Mouse (Mus musculus) liver, embryonic 12.5 days (tissue): Measurements from ENCODE around the gene Btn2a2. TPM values are rescaled to one million over a fixed set of nuclear protein-coding genes. Genes with fewer than 3 reads are reported as not detected.
"Not testable (repeated sequence)": the region's sequence is repeated elsewhere in the genome, so short reads cannot be mapped to it uniquely, and the experiment has no call there.

Experiments
- ATAC-seq: fragments of 200-750 bp; cut with Nextera tagmentation; 2 replicates; pipeline ENCODE4 v1.8.0; 2017; ENCODE audit warnings: moderate number of reproducible peaks, mild to moderate bottlenecking, moderate library complexity
- H3K27ac ChIP-seq: fragments of 300-500 bp; sonication (generic); 2 replicates; pipeline ENCODE4 v1.5.1; 2016; ENCODE audit warnings: mild to moderate bottlenecking
- H3K27me3 ChIP-seq: fragments of 300-500 bp; sonication (generic); replicated peaks from 2 replicates; pipeline ENCODE4 v1.6.1; 2016; ENCODE audit warnings: mild to moderate bottlenecking, moderate library complexity
- H3K36me3 ChIP-seq: fragments of 300-500 bp; sonication (generic); 2 replicates; pipeline ENCODE4 v1.6.1; 2016; ENCODE audit warnings: mild to moderate bottlenecking, moderate library complexity
- H3K4me1 ChIP-seq: fragments of 300-500 bp; sonication (generic); 2 replicates; pipeline ENCODE4 v1.6.1; 2016
- H3K4me2 ChIP-seq: fragments of 300-500 bp; sonication (generic); 2 replicates; pipeline ENCODE4 v1.6.1; 2016; ENCODE audit warnings: mild to moderate bottlenecking, moderate library complexity
- H3K4me3 ChIP-seq: fragments of 300-500 bp; sonication (generic); 2 replicates; pipeline ENCODE4 v1.5.1; 2016; ENCODE audit warnings: mild to moderate bottlenecking, moderate library complexity
- H3K9ac ChIP-seq: fragments of 300-500 bp; sonication (generic); 2 replicates; pipeline ENCODE4 v1.6.1; 2016; ENCODE audit warnings: mild to moderate bottlenecking, moderate library complexity
- H3K9me3 ChIP-seq: fragments of 300-500 bp; sonication (generic); replicated peaks from 2 replicates; pipeline ENCODE4 v1.6.1; 2016; ENCODE audit warnings: mild to moderate bottlenecking, moderate library complexity
- WGBS: fragments of 180-500 bp; shearing (Covaris S2); methylation state at CpG from one replicate; pipeline ENCODE4 v1.1.7; 2016; ENCODE audit not compliant: insufficient replicate concordance; 5-methylcytosine and 5-hydroxymethylcytosine counted together
- polyA plus RNA-seq: library from polyadenylated mRNA; unstranded; fragments of >200 nt; fragmentation: Nextera tagmentation; extraction: Ambion mirVana; gene quantifications from 2 replicates; pipeline ENCODE4 v1.2.1, GENCODE M21; 2016

The Btn2a2 gene
- 0.07 TPM in 1 of 2 replicates, not detected in the other for polyA plus RNA-seq

DNA sequence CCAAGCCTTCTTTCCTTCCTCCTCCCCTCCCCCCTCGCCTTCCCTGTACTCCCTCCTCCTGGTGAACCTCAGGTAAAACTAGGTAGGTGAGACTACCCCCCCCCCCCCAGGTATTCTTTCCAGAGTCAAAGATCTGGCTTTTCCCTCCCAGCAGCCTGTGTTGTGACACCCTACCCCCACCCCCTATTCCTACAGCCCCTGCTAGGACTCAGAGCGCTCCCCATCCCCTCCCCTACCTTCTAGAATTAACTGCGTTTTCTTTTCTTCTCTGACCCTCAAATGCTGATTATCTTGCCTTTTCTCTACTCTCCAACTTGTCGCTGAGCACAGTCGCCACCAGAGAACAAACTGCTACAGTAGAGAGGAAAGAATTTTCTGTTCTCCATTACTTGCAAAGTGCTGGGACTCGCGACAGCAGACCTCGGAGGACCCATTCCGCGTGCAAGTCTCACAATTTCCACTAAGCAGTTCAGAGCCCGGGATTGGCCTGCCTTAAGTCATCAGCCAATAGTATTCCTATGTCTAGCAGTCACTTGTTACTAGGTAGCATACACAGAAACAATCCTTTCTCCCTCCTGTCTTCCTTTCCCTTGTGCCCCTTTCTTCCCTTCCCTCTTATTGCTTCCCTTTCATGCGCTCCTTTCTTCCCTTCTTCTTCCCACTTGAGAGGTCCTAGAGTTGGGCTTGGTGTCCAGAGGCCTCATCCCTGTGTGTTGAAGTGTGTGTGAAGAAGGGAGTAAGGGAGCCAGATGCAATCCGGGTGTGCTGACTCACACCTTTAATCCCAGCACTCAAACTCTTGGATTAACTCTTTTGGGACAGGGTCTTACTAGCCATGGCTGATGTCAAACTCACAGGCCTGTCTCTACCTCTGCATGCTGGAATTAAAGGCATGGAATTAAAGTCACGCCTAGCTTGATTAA lies at the start of gene Btn2a2:
Btn2a2 (minus strand) TSS at position 458 of the 923 bp plus-strand sequence.
- H3K9ac ChIP-seq = 0 out of 2 replicates have a peak within 1 kb of the TSS, but pooled peaks have one; percentile 3

GRCm38 (mm10) chr13:23538249-23538648 lies 49.6 kb upstream of the Btn2a2 start:
- Histone ChIP-seq H3K9me3 (no peaks in the 10 kb centered on the region), H3K27me3 (no peaks in the 10 kb centered on the region), H3K4me3 (peak overlapping the region; percentile 1; the same call in 1 of the 2 replicates), H3K36me3 (no peaks in the 10 kb centered on the region), H3K27ac (peak overlapping the region; percentile 100), H3K9ac (peak overlapping the region; percentile 86), H3K4me2 (peak overlapping the region; percentile 76), H3K4me1 (peaks cover 37% of the 10 kb centered on the region)
- ATAC-seq = no peak
- 73% methylated on average over 5 of the region's 5 CpGs for WGBS

More for the DNA sequence above, at the start of gene Btn2a2:
- WGBS = 11% methylated on average over 14 of the region's 14 CpGs
- no peaks in the 10 kb centered on the region for H3K9me3 ChIP-seq
- peaks cover 22% of the 10 kb centered on the region for H3K27me3 ChIP-seq
- no peaks in the 10 kb centered on the region for H3K36me3 ChIP-seq
- H3K4me3 ChIP-seq = peak within 1 kb of the TSS; percentile 31
- peaks cover 33% of the 10 kb centered on the region for H3K4me1 ChIP-seq
- H3K27ac ChIP-seq = no peak within 1 kb of the TSS
- peak; percentile 73; the same call in 1 of the 2 replicates for ATAC-seq
- peak within 1 kb of the TSS; percentile 55 for H3K4me2 ChIP-seq

DNA sequence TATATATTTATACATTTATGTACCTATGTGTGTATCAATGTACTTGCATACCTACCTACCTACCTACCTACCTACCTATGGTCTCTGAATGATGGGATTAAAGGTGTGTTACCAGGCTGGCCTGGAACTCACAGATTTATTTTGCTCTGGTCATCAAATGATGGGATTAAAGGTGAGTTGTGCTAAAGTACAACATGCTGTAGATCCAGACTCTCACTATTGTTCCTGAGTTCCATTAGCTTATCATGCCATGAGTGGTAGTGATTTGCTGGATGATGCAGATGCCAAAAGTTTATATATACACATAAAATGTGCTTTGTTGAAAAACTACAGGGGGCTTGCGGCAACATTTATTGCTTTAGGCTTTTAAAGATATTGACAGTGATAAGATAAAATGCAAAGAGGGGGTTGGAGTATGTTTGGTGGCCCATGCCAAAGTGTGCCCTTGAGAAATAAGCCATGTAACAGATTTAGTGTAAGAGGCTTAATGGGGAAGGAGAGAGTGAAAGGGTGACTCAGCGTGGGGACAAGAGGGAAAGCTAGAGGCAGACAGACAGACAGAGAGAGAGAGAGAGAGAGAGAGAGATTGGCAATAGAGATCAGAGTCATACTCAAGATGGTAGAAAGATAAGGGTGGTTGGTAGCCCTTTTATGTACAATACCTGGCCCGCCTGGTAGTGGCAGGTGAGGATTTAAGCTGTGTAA lies 48.5 kb upstream of the Btn2a2 start:
- Histone ChIP-seq H3K9ac (peak overlapping the region; percentile 86), H3K27ac (peak overlapping the region; percentile 100), H3K9me3 (no peaks in the 10 kb centered on the region), H3K4me1 (peaks cover 48% of the 10 kb centered on the region), H3K4me2 (peak overlapping the region; percentile 76), H3K36me3 (no peaks in the 10 kb centered on the region), H3K27me3 (no peaks in the 10 kb centered on the region), H3K4me3 (peak overlapping the region; percentile 65)
- 73% methylated on average over 3 of the region's 3 CpGs for WGBS
- no peak for ATAC-seq

GRCm38 (mm10) chr13:23536076-23536822 lies 47.6 kb upstream of the Btn2a2 start:
- peak overlapping the region; percentile 100 for H3K27ac ChIP-seq
- H3K4me1 ChIP-seq = peaks cover 49% of the 10 kb centered on the region
- H3K9me3 ChIP-seq = no peaks in the 10 kb centered on the region
- 14% methylated on average over 7 of the region's 7 CpGs for WGBS
- no peaks in the 10 kb centered on the region for H3K27me3 ChIP-seq
- ATAC-seq = no peak
- no peaks in the 10 kb centered on the region for H3K36me3 ChIP-seq
- peak overlapping the region; percentile 76 for H3K4me2 ChIP-seq
- peak overlapping the region; percentile 86 for H3K9ac ChIP-seq
- peak overlapping the region; percentile 65 for H3K4me3 ChIP-seq

DNA sequence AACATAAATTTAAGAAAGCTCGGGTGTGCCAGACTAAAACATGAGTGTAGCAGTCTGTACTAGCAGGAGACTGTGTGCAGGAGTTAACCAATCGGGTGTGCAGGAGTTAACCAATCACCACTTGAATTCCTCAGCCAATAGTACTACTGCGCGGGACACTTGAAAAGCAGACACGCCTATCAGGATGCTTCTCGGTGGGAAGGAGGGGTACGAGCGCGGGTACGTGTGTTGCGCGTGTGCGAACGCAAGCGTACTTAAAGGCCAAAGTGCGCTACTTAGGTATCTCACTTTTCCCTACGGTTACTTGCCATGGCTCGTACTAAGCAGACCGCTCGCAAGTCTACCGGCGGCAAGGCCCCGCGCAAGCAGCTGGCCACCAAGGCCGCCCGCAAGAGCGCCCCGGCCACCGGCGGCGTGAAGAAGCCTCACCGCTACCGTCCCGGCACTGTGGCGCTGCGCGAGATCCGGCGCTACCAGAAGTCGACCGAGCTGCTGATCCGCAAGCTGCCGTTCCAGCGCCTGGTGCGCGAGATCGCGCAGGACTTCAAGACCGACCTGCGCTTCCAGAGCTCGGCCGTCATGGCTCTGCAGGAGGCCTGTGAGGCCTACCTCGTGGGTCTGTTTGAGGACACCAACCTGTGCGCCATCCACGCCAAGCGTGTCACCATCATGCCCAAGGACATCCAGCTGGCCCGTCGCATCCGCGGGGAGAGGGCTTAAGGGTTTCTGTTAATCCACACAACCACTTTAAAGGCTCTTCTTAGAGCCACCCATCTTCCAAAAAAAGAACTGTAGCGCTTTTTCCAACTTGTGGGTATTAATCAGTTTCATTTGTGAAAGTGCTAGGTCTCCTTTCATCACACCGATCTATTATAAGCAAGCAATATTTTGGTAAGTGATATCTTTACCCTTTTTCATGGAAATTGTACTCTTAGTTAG lies 46.7 kb upstream of the Btn2a2 start, which contains the start of gene Hist1h3g:
Hist1h3g (plus strand) TSS at position 286 of the 939 bp plus-strand sequence.
- H3K9me3 ChIP-seq, H3K27me3 ChIP-seq, H3K36me3 ChIP-seq: not testable (repeated sequence)
- Histone ChIP-seq H3K4me1 (peaks cover 44% of the 10 kb centered on the region), H3K4me2 (peak within 1 kb of the TSS; percentile 76), H3K9ac (peak within 1 kb of the TSS; percentile 86), H3K27ac (peak within 1 kb of the TSS; percentile 100), H3K4me3 (peak within 1 kb of the TSS; percentile 65)
- peak; percentile 86 for ATAC-seq
- under 1% methylated on average over 53 of the region's 62 CpGs for WGBS

DNA sequence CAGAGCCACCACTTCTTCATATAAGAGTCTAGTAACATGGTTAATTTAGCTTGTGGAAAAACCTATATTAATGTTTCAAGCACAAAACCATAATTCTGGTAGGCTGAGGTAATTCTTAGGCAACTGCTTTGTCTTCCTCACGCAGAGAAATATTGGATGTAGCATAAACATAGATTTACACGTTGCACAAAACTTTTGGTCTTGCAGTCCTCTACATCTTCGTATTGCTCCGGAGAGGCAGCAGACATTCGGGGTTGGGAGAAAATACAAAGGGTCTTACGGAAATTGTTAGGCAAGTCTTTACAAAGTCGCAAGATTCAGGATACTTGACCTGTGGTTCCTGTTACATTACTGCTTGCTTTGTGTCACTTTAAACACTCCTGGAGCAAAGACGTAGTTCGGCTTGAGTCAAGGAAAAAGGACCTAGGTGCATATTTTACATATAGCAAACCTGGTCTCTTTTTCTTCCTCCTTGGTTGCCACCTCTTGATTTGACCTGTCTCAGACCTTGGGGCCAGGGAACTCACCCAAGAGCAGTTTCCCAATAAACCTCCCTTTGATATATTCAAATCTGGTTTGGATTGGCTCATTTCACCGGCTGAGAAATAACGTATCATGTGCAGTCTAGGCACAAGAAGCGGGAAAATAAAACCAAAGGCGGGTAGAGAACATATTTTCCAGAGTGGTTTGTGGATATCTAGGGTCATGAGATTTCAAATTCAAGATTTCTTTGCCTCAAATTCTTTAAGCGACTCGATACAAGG lies 45.9 kb upstream of the Btn2a2 start:
- no peaks in the 10 kb centered on the region for H3K27me3 ChIP-seq
- peak overlapping the region; percentile 65 for H3K4me3 ChIP-seq
- H3K4me1 ChIP-seq = peaks cover 45% of the 10 kb centered on the region
- peak; percentile 33 for ATAC-seq
- H3K9ac ChIP-seq = peak overlapping the region; percentile 86
- under 1% methylated on average over 15 of the region's 15 CpGs for WGBS
- peak overlapping the region; percentile 76 for H3K4me2 ChIP-seq
- no peaks in the 10 kb centered on the region for H3K9me3 ChIP-seq
- peak overlapping the region; percentile 100 for H3K27ac ChIP-seq
- H3K36me3 ChIP-seq = no peaks in the 10 kb centered on the region

- peaks cover 50% of the 10 kb centered on the region for H3K4me1 ChIP-seq
- not testable (repeated sequence) for H3K9me3 ChIP-seq, H3K27me3 ChIP-seq, H3K36me3 ChIP-seq
- WGBS = under 1% methylated on average over 29 of the region's 53 CpGs
- H3K4me3 ChIP-seq = peak within 1 kb of the TSS; percentile 65
- H3K27ac ChIP-seq = peak within 1 kb of the TSS; percentile 100
- peak; percentile 58 for ATAC-seq
- H3K4me2 ChIP-seq = peak within 1 kb of the TSS; percentile 76
- peak within 1 kb of the TSS; percentile 86 for H3K9ac ChIP-seq
Observed at GRCm38 (mm10) chr13:23533560-23534367, 45.1 kb upstream of the Btn2a2 start, which contains the start of gene Hist1h2af. Gene Hist1h2af (plus strand): TSS chr13:23533906.

- peak overlapping the region; percentile 65 for H3K4me3 ChIP-seq
- H3K27ac ChIP-seq = peak overlapping the region; percentile 100
- H3K9ac ChIP-seq = peak overlapping the region; percentile 86
- no peaks in the 10 kb centered on the region for H3K36me3 ChIP-seq
- peak overlapping the region; percentile 76 for H3K4me2 ChIP-seq
- H3K4me1 ChIP-seq = peaks cover 39% of the 10 kb centered on the region
- 14% methylated on average over 9 of the region's 9 CpGs for WGBS
- no peaks in the 10 kb centered on the region for H3K27me3 ChIP-seq
- no peaks in the 10 kb centered on the region for H3K9me3 ChIP-seq
- no peak for ATAC-seq
Observed at GRCm38 (mm10) chr13:23532262-23533075, 43.8 kb upstream of the Btn2a2 start.
